Mouse (Mus musculus) liver, embryonic 16.5 days (tissue): ENCODE data around the gene Csdc2. TPM values are rescaled to one million over a fixed set of nuclear protein-coding genes. Genes with fewer than 3 reads are reported as not detected.

Source experiments
- ATAC-seq: fragments of 200-750 bp; cut with Nextera tagmentation; 2 replicates; pipeline ENCODE4 v1.8.0; 2017; ENCODE audit warnings: low read depth, mild to moderate bottlenecking, moderate number of reproducible peaks, moderate library complexity
- H3K27ac ChIP-seq: fragments of 300-500 bp; sonication (generic); 2 replicates; pipeline ENCODE4 v1.5.1; 2014; ENCODE audit warnings: mild to moderate bottlenecking, low read length
- H3K27me3 ChIP-seq: fragments of 300-500 bp; sonication (generic); 2 replicates; pipeline ENCODE4 v1.6.1; 2014; ENCODE audit warnings: low read depth, low read length, mixed read lengths; ENCODE audit not compliant: control insufficient read depth, insufficient read depth
- H3K36me3 ChIP-seq: fragments of 300-500 bp; sonication (generic); 2 replicates; pipeline ENCODE4 v1.6.1; 2014; ENCODE audit warnings: mild to moderate bottlenecking; ENCODE audit not compliant: control insufficient read depth, insufficient read depth
- H3K4me1 ChIP-seq: fragments of 300-500 bp; sonication (generic); 2 replicates; pipeline ENCODE4 v1.6.1; 2014; ENCODE audit warnings: low read depth, low read length, mixed read lengths; ENCODE audit not compliant: control insufficient read depth
- H3K4me2 ChIP-seq: fragments of 300-500 bp; sonication (generic); 2 replicates; pipeline ENCODE4 v1.6.1; 2014; ENCODE audit warnings: low read depth, low read length, mixed read lengths
- H3K4me3 ChIP-seq: fragments of 300-500 bp; sonication (generic); 2 replicates; pipeline ENCODE4 v1.5.1; 2014; ENCODE audit warnings: low read depth, mild to moderate bottlenecking, low read length
- H3K9ac ChIP-seq: fragments of 300-500 bp; sonication (generic); 2 replicates; pipeline ENCODE4 v1.6.1; 2014; ENCODE audit warnings: low read depth, low read length
- H3K9me3 ChIP-seq: fragments of 300-500 bp; sonication (generic); replicated peaks from 2 replicates; pipeline ENCODE4 v1.6.1; 2016; ENCODE audit warnings: low read length; ENCODE audit not compliant: control insufficient read depth
- WGBS: fragments of 180-500 bp; shearing (Covaris S2); extraction: QIAGEN DNeasy Blood & Tissue Kit; methylation state at CpG from one replicate; pipeline ENCODE4 v1.1.7; 2014; ENCODE audit not compliant: insufficient replicate concordance; 5-methylcytosine and 5-hydroxymethylcytosine counted together
- polyA plus RNA-seq: library from polyadenylated mRNA; unstranded; fragments of >200 nt; fragmentation: Nextera tagmentation; extraction: Ambion mirVana; gene quantifications from 2 replicates; pipeline ENCODE4 v1.2.1, GENCODE M21; 2015

Gene Csdc2
- polyA plus RNA-seq, 1 experiment from 2014 or later, result 1.3 TPM

GRCm38 (mm10) chr15:81933986-81934385, 2.6 kb upstream of the Csdc2 start:
- no peaks in the 10 kb centered on the region for H3K36me3 ChIP-seq
- no peak overlapping the region for H3K4me2 ChIP-seq
- no peak overlapping the region for H3K4me3 ChIP-seq
- H3K27ac ChIP-seq, result no peak overlapping the region
- no peaks in the 10 kb centered on the region for H3K9me3 ChIP-seq
- peaks cover 4% of the 10 kb centered on the region; the same call in 1 of the 2 replicates for H3K4me1 ChIP-seq
- H3K9ac ChIP-seq, result no peak overlapping the region
- ATAC-seq, result no peak
- WGBS, result 63% methylated on average over 1 of the region's 1 CpGs
- H3K27me3 ChIP-seq, result peaks cover 16% of the 10 kb centered on the region

GRCm38 (mm10) chr15:81935869-81936637, 506 bp upstream of the Csdc2 start:
- H3K27me3 ChIP-seq, result peaks cover 16% of the 10 kb centered on the region
- 0 out of 2 replicates have a peak overlapping the region, but pooled peaks have one; percentile 33 for H3K4me2 ChIP-seq
- H3K27ac ChIP-seq, result no peak overlapping the region
- no peak overlapping the region for H3K9ac ChIP-seq
- no peak overlapping the region for H3K4me3 ChIP-seq
- no peak for ATAC-seq
- 50% methylated on average over 7 of the region's 7 CpGs for WGBS
- peaks cover 9% of the 10 kb centered on the region for H3K4me1 ChIP-seq
- H3K9me3 ChIP-seq, result no peaks in the 10 kb centered on the region
- no peaks in the 10 kb centered on the region for H3K36me3 ChIP-seq

GRCm38 (mm10) chr15:81937098-81937972, 776 bp downstream of the Csdc2 start:
- Histone ChIP-seq H3K36me3 (no peaks in the 10 kb centered on the region), H3K27me3 (peaks cover 16% of the 10 kb centered on the region), H3K27ac (no peak overlapping the region), H3K9ac (no peak overlapping the region), H3K9me3 (no peaks in the 10 kb centered on the region), H3K4me3 (no peak overlapping the region), H3K4me2 (peak overlapping the region; percentile 33; the same call in 1 of the 2 replicates), H3K4me1 (peaks cover 9% of the 10 kb centered on the region)
- 14% methylated on average over 19 of the region's 19 CpGs for WGBS
- ATAC-seq, result no peak

GRCm38 (mm10) chr15:81938246-81938645, 1.7 kb downstream of the Csdc2 start:
- Histone ChIP-seq H3K36me3 (no peaks in the 10 kb centered on the region), H3K4me3 (no peak overlapping the region), H3K27me3 (peaks cover 16% of the 10 kb centered on the region), H3K27ac (no peak overlapping the region), H3K9ac (no peak overlapping the region), H3K9me3 (no peaks in the 10 kb centered on the region), H3K4me1 (peaks cover 6% of the 10 kb centered on the region), H3K4me2 (no peak overlapping the region)
- ATAC-seq, result no peak; the same call in 1 of the 2 replicates
- 25% methylated on average over 2 of the region's 2 CpGs for WGBS

- 80% methylated on average over 10 of the region's 10 CpGs for WGBS
- Histone ChIP-seq H3K4me3 (no peak overlapping the region), H3K27me3 (peaks cover 19% of the 10 kb centered on the region), H3K36me3 (no peaks in the 10 kb centered on the region), H3K27ac (no peak overlapping the region), H3K4me1 (peaks cover 5% of the 10 kb centered on the region), H3K4me2 (no peak overlapping the region), H3K9ac (no peak overlapping the region), H3K9me3 (no peaks in the 10 kb centered on the region)
- no peak for ATAC-seq
Observed at GRCm38 (mm10) chr15:81939157-81939715, 2.7 kb downstream of the Csdc2 start.

- WGBS, result 38% methylated on average over 4 of the region's 4 CpGs
- no peak overlapping the region for H3K4me2 ChIP-seq
Observed at GRCm38 (mm10) chr15:81939774-81940173, 3.2 kb downstream of the Csdc2 start.

GRCm38 (mm10) chr15:81940219-81940618, 3.7 kb downstream of the Csdc2 start:
- ATAC-seq, result no peak
- peaks cover 19% of the 10 kb centered on the region for H3K27me3 ChIP-seq
- no peaks in the 10 kb centered on the region for H3K9me3 ChIP-seq
- no peak overlapping the region for H3K9ac ChIP-seq
- no peak overlapping the region for H3K4me3 ChIP-seq
- 76% methylated on average over 5 of the region's 5 CpGs for WGBS
- H3K4me1 ChIP-seq, result peaks cover 5% of the 10 kb centered on the region
- no peak overlapping the region for H3K27ac ChIP-seq
- no peaks in the 10 kb centered on the region for H3K36me3 ChIP-seq
- no peak overlapping the region for H3K4me2 ChIP-seq

More at GRCm38 (mm10) chr15:81939774-81940173, 3.2 kb downstream of the Csdc2 start:
- peak; percentile 63 for ATAC-seq
- H3K27me3 ChIP-seq, result peaks cover 19% of the 10 kb centered on the region
- peaks cover 5% of the 10 kb centered on the region for H3K4me1 ChIP-seq
- no peak overlapping the region for H3K27ac ChIP-seq
- no peaks in the 10 kb centered on the region for H3K9me3 ChIP-seq
- no peak overlapping the region for H3K4me3 ChIP-seq
- H3K9ac ChIP-seq, result no peak overlapping the region
- no peaks in the 10 kb centered on the region for H3K36me3 ChIP-seq

GRCm38 (mm10) chr15:81941010-81941409, 4.5 kb downstream of the Csdc2 start:
- H3K4me2 ChIP-seq, result no peak overlapping the region
- peaks cover 5% of the 10 kb centered on the region for H3K4me1 ChIP-seq
- ATAC-seq, result no peak
- H3K4me3 ChIP-seq, result no peak overlapping the region
- H3K36me3 ChIP-seq, result no peaks in the 10 kb centered on the region
- WGBS, result 77% methylated on average over 2 of the region's 2 CpGs
- no peak overlapping the region for H3K9ac ChIP-seq
- H3K27ac ChIP-seq, result no peak overlapping the region
- H3K9me3 ChIP-seq, result no peaks in the 10 kb centered on the region
- peaks cover 19% of the 10 kb centered on the region for H3K27me3 ChIP-seq
